Mouse (Mus musculus) hindbrain, embryonic 16.5 days (tissue): ENCODE results near the gene 4430402I18Rik. TPM values are rescaled to one million over a fixed set of nuclear protein-coding genes. Genes with fewer than 3 reads are reported as not detected.

ENCODE experiments used
- ATAC-seq: fragments of 200-750 bp; cut with Nextera tagmentation; 2 replicates; pipeline ENCODE4 v1.8.0; 2017; ENCODE audit warnings: moderate TSS enrichment, moderate library complexity
- H3K27ac ChIP-seq: fragments of 300-500 bp; sonication (generic); 2 replicates; pipeline ENCODE4 v1.5.1; 2014; ENCODE audit warnings: low read depth, mild to moderate bottlenecking, control low read depth, low read length, moderate library complexity
- H3K27me3 ChIP-seq: fragments of 300-500 bp; sonication (generic); replicated peaks from 2 replicates; pipeline ENCODE4 v1.6.1; 2014; ENCODE audit warnings: low read length; ENCODE audit not compliant: control insufficient read depth, insufficient read depth
- H3K36me3 ChIP-seq: fragments of 300-500 bp; sonication (generic); 2 replicates; pipeline ENCODE4 v1.6.1; 2014; ENCODE audit warnings: mild to moderate bottlenecking, low read length, moderate library complexity, mixed read lengths; ENCODE audit not compliant: control insufficient read depth, insufficient read depth
- H3K4me1 ChIP-seq: fragments of 300-500 bp; sonication (generic); 2 replicates; pipeline ENCODE4 v1.6.1; 2014; ENCODE audit warnings: low read depth, low read length; ENCODE audit not compliant: control insufficient read depth, insufficient read depth
- H3K4me2 ChIP-seq: fragments of 300-500 bp; sonication (generic); 2 replicates; pipeline ENCODE4 v1.6.1; 2014; ENCODE audit warnings: mild to moderate bottlenecking, low read length, control low read depth, moderate library complexity
- H3K4me3 ChIP-seq: fragments of 300-500 bp; sonication (generic); 2 replicates; pipeline ENCODE4 v1.5.1; 2014; ENCODE audit warnings: mild to moderate bottlenecking, low read length, control low read depth, moderate library complexity
- H3K9ac ChIP-seq: fragments of 300-500 bp; sonication (generic); 2 replicates; pipeline ENCODE4 v1.6.1; 2014; ENCODE audit warnings: low read depth, mild to moderate bottlenecking, control low read depth, low read length, moderate library complexity
- H3K9me3 ChIP-seq: fragments of 300-500 bp; sonication (generic); 2 replicates; pipeline ENCODE4 v1.6.1; 2014; ENCODE audit warnings: mild to moderate bottlenecking, low read length, moderate library complexity; ENCODE audit not compliant: control insufficient read depth
- WGBS: fragments of 180-500 bp; shearing (Covaris S2); extraction: QIAGEN DNeasy Blood & Tissue Kit; methylation state at CpG from one replicate; pipeline ENCODE4 v1.1.7; 2014; 5-methylcytosine and 5-hydroxymethylcytosine counted together
- polyA plus RNA-seq: library from polyadenylated mRNA; unstranded; fragments of >200 nt; fragmentation: Nextera tagmentation; extraction: Ambion mirVana; gene quantifications from 2 replicates; pipeline ENCODE4 v1.2.1, GENCODE M21; 2015

Gene 4430402I18Rik
- 1.4 and 2.1 TPM in 2 replicates for polyA plus RNA-seq

DNA sequence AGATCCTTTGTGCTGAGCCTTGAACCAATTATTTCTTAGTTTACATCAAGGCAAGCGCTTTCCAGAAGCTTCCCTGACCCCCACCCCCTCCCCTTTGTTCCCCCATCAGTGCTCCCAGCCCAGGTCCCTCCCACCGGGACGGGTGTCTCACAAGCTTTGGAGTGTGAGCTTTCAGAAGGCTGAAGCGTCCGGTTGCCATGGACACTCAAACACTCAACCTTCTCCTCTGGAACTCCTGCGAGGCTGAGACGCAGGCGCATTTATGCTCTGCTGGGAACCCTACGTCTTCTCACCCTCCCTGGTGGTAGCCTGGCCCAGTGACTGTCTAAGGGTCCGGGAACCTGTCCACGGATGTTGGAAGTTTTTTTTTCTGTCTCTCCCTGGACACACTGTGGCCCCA, at the start of gene 4430402I18Rik:
Gene 4430402I18Rik (minus strand): TSS at position 149 of the 400 bp plus-strand sequence.
- H3K27me3 ChIP-seq: no peaks in the 10 kb centered on the region
- peak within 1 kb of the TSS; percentile 13; the same call in 1 of the 2 replicates for H3K9ac ChIP-seq
- WGBS: 7% methylated on average over 11 of the region's 11 CpGs
- H3K36me3 ChIP-seq: no peaks in the 10 kb centered on the region
- H3K27ac ChIP-seq: no peak within 1 kb of the TSS
- H3K4me3 ChIP-seq: no peak within 1 kb of the TSS; the same call in 1 of the 2 replicates
- ATAC-seq: no peak
- H3K9me3 ChIP-seq: no peaks in the 10 kb centered on the region
- peak within 1 kb of the TSS; percentile 29 for H3K4me2 ChIP-seq
- H3K4me1 ChIP-seq: peaks cover 9% of the 10 kb centered on the region

DNA sequence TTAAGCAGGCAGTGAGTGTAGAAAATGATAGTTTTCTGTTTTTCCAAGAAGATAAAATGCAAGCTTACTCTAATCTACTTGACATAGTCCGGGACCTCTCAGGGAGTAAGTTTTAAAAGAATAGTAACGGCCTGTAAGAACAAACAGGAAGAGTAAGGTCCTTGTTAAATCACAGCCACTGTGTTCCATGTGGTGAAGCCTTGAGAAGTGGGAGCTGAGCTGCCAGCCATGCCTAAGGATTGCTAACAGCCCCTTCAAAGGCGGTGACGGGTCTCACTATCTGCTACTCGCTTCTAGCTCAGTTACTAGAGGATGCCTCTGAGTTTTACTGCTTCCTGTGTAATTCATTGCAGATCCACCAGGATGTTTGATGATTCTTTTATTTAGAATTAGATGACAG, 49.2 kb upstream of the 4430402I18Rik start:
- H3K4me3 ChIP-seq: no peak overlapping the region
- no peaks in the 10 kb centered on the region for H3K9me3 ChIP-seq
- no peak overlapping the region for H3K4me2 ChIP-seq
- 93% methylated on average over 5 of the region's 5 CpGs for WGBS
- peaks cover 26% of the 10 kb centered on the region for H3K36me3 ChIP-seq
- ATAC-seq: no peak
- H3K27ac ChIP-seq: no peak overlapping the region
- H3K4me1 ChIP-seq: no peaks in the 10 kb centered on the region
- no peak overlapping the region for H3K9ac ChIP-seq
- no peaks in the 10 kb centered on the region for H3K27me3 ChIP-seq

DNA sequence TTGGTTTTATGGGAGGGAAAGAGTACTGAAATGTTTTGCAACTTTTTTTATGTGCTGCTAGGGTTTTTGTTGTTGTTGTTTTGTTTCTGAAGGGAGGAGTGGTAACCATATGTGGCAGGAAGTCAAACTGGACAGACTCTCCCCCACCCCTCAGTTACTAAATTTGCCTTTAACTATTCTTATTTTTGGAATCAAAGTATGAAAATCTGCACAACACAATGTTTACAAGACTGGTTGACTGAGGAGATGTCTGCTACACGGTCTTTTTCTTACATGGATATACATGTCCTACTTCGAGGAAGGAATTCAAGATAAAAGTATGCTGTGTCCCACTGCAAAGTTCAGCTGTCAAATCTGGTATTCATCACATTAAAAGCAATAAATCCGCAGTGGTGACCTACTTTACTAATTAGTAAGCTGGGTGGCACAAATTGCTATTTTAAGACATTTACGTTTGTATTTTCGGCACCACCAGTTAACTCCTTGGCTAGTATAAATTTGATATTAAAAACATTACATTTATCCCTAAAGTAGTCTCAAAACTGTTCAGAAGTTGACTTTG, 48.7 kb upstream of the 4430402I18Rik start:
- Histone ChIP-seq H3K4me3 (no peak overlapping the region), H3K9ac (no peak overlapping the region), H3K4me1 (no peaks in the 10 kb centered on the region), H3K4me2 (no peak overlapping the region), H3K36me3 (peaks cover 31% of the 10 kb centered on the region), H3K27ac (no peak overlapping the region), H3K27me3 (no peaks in the 10 kb centered on the region), H3K9me3 (no peaks in the 10 kb centered on the region)
- 93% methylated on average over 5 of the region's 5 CpGs for WGBS
- ATAC-seq: no peak

DNA sequence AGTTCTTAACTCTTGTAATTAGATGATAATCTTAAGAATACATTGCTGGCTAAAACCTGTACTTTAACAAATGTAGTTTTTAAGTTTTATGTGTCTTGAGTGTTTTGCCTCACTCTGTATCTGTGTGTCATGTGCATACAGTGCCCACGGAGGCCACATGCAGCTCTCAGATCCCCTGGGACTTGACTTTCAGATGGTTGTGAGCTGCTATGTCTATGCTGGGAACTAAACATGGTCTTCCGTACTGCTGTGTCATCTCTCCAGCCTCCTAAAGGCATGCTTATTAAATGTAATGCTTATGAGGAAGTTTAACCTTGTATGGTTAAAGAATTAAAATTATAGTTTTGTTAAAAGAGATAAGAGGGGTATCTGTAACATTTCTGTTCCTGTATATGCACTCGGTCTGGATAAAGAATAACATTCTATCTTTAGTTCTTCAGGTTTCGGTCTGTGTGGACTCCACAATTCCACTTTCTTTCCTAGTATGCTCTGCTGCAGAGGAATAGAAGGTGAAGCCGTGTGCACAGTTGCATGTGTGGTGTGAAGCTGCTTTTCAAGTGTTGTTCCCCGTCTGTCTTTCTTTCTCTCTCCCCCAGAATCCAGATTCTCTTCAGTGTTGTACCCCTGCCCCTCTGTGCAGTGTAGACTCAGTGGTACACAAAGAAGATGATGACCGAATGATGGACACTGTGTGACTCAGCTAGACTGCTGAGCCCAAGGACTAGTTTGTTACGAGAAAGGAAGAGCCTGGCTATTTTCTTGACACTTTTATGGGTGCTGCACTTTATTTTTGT, 48.0 kb upstream of the 4430402I18Rik start:
- Histone ChIP-seq H3K27ac (no peak overlapping the region), H3K4me3 (no peak overlapping the region), H3K27me3 (no peaks in the 10 kb centered on the region), H3K36me3 (peaks cover 29% of the 10 kb centered on the region), H3K9me3 (no peaks in the 10 kb centered on the region), H3K4me2 (no peak overlapping the region), H3K4me1 (no peaks in the 10 kb centered on the region), H3K9ac (no peak overlapping the region)
- WGBS: 86% methylated on average over 8 of the region's 8 CpGs
- no peak for ATAC-seq

DNA sequence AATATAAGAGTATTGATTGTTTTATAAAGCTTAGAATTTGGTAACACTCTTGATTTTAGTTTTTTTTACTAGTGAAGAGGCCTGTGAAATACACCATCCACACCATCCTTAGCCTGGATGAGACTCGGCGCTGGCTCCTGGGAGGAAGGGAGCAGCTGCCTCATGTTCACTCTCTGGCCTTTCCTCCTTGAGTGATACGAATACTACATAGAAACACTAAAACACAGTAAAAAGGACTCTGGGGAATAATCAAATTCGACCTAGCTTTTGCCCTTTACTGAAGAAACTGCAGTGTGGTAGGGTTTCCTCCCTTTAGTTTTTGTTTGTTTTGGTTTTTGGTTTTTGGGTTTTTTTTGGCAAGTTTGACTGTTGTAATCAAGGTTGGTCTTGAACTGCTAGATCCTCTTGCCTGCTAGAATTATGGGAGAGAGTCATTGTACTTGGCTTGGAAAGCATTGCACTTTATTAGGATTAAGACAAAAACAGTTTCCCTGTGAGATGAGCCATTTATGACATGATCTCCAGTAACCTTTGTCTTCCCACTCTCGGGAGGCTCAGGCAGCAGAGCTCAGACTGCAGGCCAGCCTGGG, 47.0 kb upstream of the 4430402I18Rik start:
- peaks cover 29% of the 10 kb centered on the region for H3K36me3 ChIP-seq
- no peaks in the 10 kb centered on the region for H3K4me1 ChIP-seq
- no peak overlapping the region for H3K4me2 ChIP-seq
- H3K27ac ChIP-seq: no peak overlapping the region
- ATAC-seq: no peak
- H3K4me3 ChIP-seq: no peak overlapping the region
- H3K9ac ChIP-seq: no peak overlapping the region
- no peaks in the 10 kb centered on the region for H3K9me3 ChIP-seq
- no peaks in the 10 kb centered on the region for H3K27me3 ChIP-seq
- 89% methylated on average over 5 of the region's 5 CpGs for WGBS

DNA sequence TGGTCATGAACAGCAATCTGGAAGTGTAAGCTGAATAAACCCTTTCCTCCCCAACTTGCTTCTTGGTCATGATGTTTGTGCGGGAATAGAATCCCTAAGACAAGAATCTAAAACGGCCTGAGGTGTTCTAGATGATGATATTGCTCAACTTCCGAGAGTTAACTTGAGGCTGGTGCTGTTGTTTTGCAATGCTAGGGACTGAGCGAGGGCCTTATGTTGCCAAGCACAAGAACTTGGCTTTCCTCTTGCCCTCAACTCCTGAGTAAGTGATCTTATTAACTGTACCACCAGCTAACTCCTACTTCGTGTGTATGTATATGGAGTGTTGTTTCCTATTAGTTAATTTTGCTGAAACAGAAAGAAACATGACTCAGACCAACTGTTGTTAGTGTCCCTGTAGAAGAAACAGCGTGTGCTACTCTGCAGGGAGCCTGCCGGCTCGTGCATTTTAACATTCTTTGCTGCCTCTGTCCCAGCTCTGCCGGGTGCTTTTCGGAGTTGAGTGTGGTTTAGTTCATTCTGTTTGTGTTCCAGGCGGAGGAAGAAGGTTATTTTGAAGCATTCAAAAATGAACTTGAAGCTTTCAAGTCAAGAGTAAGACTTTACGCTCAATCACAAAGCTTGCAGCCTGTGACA, 43.9 kb upstream of the 4430402I18Rik start:
- H3K4me2 ChIP-seq: no peak overlapping the region
- H3K27ac ChIP-seq: no peak overlapping the region
- H3K4me1 ChIP-seq: no peaks in the 10 kb centered on the region
- H3K9me3 ChIP-seq: no peaks in the 10 kb centered on the region
- 85% methylated on average over 12 of the region's 12 CpGs for WGBS
- H3K4me3 ChIP-seq: no peak overlapping the region
- no peak overlapping the region for H3K9ac ChIP-seq
- no peak for ATAC-seq
- H3K36me3 ChIP-seq: peaks cover 18% of the 10 kb centered on the region
- H3K27me3 ChIP-seq: no peaks in the 10 kb centered on the region

DNA sequence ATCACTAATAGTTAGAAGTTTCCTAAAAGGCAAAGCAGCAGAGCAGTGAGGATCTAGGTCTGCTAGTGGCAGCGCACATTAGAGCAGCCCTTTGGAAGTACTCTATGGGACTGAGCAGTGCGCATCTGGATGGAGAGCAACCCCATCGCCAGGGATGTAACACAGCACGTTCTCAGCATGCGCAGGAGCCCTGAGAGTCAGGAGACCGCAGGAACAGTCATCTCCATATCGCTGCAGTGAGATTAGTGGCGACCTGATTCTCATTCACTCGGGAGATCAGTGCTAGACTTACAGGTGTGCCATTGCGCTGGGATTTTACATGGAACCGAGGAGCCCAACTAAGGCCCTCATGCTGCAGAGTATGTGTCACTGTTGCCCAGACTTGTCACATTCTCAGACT, 41.4 kb upstream of the 4430402I18Rik start:
- Histone ChIP-seq H3K27ac (no peak overlapping the region), H3K27me3 (no peaks in the 10 kb centered on the region), H3K9ac (no peak overlapping the region), H3K36me3 (peaks cover 11% of the 10 kb centered on the region), H3K9me3 (no peaks in the 10 kb centered on the region), H3K4me2 (no peak overlapping the region), H3K4me3 (no peak overlapping the region), H3K4me1 (no peaks in the 10 kb centered on the region)
- 91% methylated on average over 11 of the region's 11 CpGs for WGBS
- no peak for ATAC-seq

DNA sequence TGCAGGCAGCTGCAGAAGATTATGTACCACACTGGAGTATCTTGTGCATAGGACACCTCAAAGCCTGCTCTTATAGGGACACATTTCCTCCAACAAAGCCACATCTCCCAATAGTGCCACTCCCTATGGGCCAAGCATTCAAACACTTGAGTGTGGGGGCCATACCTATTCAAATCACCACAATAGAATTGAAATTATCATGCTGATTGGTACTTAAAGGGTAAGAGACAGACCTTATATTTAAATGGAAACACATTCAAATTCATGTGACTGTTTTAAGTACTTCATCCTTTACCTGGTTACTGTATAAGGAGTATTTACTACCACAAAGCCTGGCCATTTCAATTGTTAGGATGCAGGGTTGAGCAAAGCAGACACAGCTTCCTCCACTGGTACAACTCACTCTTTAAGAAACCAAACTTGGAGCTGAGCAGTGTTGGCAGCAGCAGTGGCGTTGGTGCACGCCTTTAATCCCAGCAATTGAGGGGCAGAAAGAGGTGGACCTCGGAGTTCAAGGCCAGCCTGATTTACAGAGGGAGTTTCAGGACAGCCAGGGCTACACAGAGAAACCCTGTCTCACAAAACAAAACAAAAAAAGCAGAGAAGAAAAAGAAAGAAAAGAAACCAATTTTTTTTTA, 40.6 kb upstream of the 4430402I18Rik start:
- Histone ChIP-seq H3K9me3 (no peaks in the 10 kb centered on the region), H3K4me2 (no peak overlapping the region), H3K27me3 (no peaks in the 10 kb centered on the region), H3K4me1 (no peaks in the 10 kb centered on the region), H3K27ac (no peak overlapping the region), H3K36me3 (peaks cover 11% of the 10 kb centered on the region), H3K4me3 (no peak overlapping the region), H3K9ac (no peak overlapping the region)
- WGBS: 88% methylated on average over 3 of the region's 3 CpGs
- no peak for ATAC-seq
